10 mouse cellular contexts compared by ENCODE assay signal in the genomic region with DNA sequence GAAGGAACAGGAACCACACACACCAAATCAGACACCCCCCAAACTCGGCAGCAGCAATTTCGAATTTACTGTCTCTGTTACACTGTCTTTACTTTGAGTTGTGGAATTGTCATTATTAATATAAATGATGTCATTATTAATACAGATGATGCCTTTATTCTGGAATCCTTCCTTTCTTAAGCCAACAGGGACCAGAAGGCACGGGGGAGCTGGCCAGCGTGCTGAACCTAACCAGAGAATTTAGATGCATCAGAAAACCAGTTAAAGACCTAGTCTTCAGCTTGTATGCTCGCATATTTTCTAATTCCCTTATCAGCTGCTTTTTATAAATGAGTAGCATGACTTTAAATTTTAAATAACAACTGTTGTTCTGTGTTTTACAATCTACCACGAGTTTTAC. TPM values are rescaled to one million over a fixed set of nuclear protein-coding genes. Genes with fewer than 3 reads are reported as not detected.
A peak's percentile ranks its signal among the peaks of the same experiment; 100 is the strongest.
DNase-seq lines count a peak whose midpoint lies in the region; ATAC-seq and TF ChIP-seq lines count a peak whose summit lies in the region.
"Had no signal": no experiment of that assay in that cellular context is flagged by ENCODE, and none has a peak within 500 bp of the region (broad histone marks: within the 10 kb centered on the region; RNA-seq: fewer than 3 reads in every experiment).

No protein-coding gene starts in this region.

- no peaks in the 10 kb centered on the region for H3K36me3 ChIP-seq in intestine, embryonic 14.5 days (ENCODE audit: control insufficient read depth, insufficient read depth, low read length)
- no peaks in the 10 kb centered on the region for H3K36me3 ChIP-seq in intestine, embryonic 15.5 days
- H3K36me3 ChIP-seq in forebrain, embryonic 11.5 days (ENCODE audit: control insufficient read depth, insufficient read depth, low read length) = no peaks in the 10 kb centered on the region
- H3K36me3 ChIP-seq in midbrain, embryonic 14.5 days (ENCODE audit: control insufficient read depth, insufficient read depth, low read length) = no peaks in the 10 kb centered on the region
- H3K36me3 ChIP-seq: G1E had no signal

- no peak for ATAC-seq in intestine, embryonic 14.5 days (replicated peaks; ENCODE audit: low FRiP score, low TSS enrichment, low read depth)
- no peak for ATAC-seq in intestine, embryonic 15.5 days
- ATAC-seq in forebrain, embryonic 11.5 days (replicated peaks; ENCODE audit: low FRiP score) = no peak
- no peak for ATAC-seq in midbrain, embryonic 14.5 days (ENCODE audit: low FRiP score, low TSS enrichment)
- no peak for ATAC-seq in megakaryocyte, adult 5-6 weeks (ENCODE audit: poor library complexity, severe bottlenecking)

- intact Hi-C loops in gastrocnemius, adult 2 months (cut with DNase I) = no loop called here

- H3K4me2 ChIP-seq in intestine, embryonic 14.5 days (ENCODE audit: low read length) = no peak overlapping the region; the same call in 1 of the 2 replicates
- no peak overlapping the region for H3K4me2 ChIP-seq in intestine, embryonic 15.5 days (replicated peaks)
- H3K4me2 ChIP-seq in forebrain, embryonic 11.5 days (ENCODE audit: low read depth, low read length, severe bottlenecking) = no peak overlapping the region
- peak overlapping the region; percentile 71 for H3K4me2 ChIP-seq in midbrain, embryonic 14.5 days (ENCODE audit: low read length)

- H3K27ac ChIP-seq in intestine, embryonic 14.5 days (ENCODE audit: low read depth) = no peak overlapping the region
- no peak overlapping the region for H3K27ac ChIP-seq in intestine, embryonic 15.5 days
- H3K27ac ChIP-seq in forebrain, embryonic 11.5 days (ENCODE audit: low read depth, low read length) = no peak overlapping the region
- H3K27ac ChIP-seq in midbrain, embryonic 14.5 days (replicated peaks; ENCODE audit: low read depth, low read length) = no peak overlapping the region; the same call in 1 of the 2 replicates
- no peak overlapping the region for H3K27ac ChIP-seq in gastrocnemius, adult 2 months
- H3K27ac ChIP-seq: macrophage had no signal

- no peaks in the 10 kb centered on the region for H3K9me3 ChIP-seq in intestine, embryonic 14.5 days (ENCODE audit: control insufficient read depth, low read length)
- no peaks in the 10 kb centered on the region for H3K9me3 ChIP-seq in intestine, embryonic 15.5 days
- H3K9me3 ChIP-seq in forebrain, embryonic 11.5 days (ENCODE audit: control insufficient read depth, low read length) = no peaks in the 10 kb centered on the region
- no peaks in the 10 kb centered on the region for H3K9me3 ChIP-seq in midbrain, embryonic 14.5 days (ENCODE audit: control insufficient read depth, low read length)

- peaks cover 12% of the 10 kb centered on the region for H3K27me3 ChIP-seq in intestine, embryonic 14.5 days (replicated peaks; ENCODE audit: control insufficient read depth, insufficient read depth, low read length)
- peaks cover 18% of the 10 kb centered on the region for H3K27me3 ChIP-seq in intestine, embryonic 15.5 days (replicated peaks)
- no peaks in the 10 kb centered on the region for H3K27me3 ChIP-seq in forebrain, embryonic 11.5 days (ENCODE audit: control insufficient read depth, insufficient read depth, low read length)
- no peaks in the 10 kb centered on the region for H3K27me3 ChIP-seq in midbrain, embryonic 14.5 days (ENCODE audit: control insufficient read depth, insufficient read depth, low read length)

- DNase-seq in intestine, embryonic 14.5 days (ENCODE audit: low spot score) = peak; percentile 78
- DNase-seq in R1 (ENCODE audit: low read depth, low spot score) = peak; percentile 51
- peak; percentile 72 for DNase-seq in forebrain, embryonic 11.5 days (ENCODE audit: low spot score)
- peak; percentile 58 for DNase-seq in midbrain, embryonic 14.5 days
- DNase-seq in gastrocnemius, adult 2 months = no peak
- no peak for DNase-seq in cerebellum, adult 11 months

- no peak for TF ChIP-seq CTCF in gastrocnemius, adult 2 months (IDR thresholded peaks at IDR 0.05)

- no peak overlapping the region for H3K9ac ChIP-seq in intestine, embryonic 14.5 days (ENCODE audit: low read length)
- H3K9ac ChIP-seq in intestine, embryonic 15.5 days = no peak overlapping the region
- H3K9ac ChIP-seq in forebrain, embryonic 11.5 days (ENCODE audit: low read length) = no peak overlapping the region
- no peak overlapping the region for H3K9ac ChIP-seq in midbrain, embryonic 14.5 days (replicated peaks; ENCODE audit: low read length)

- no peaks in the 10 kb centered on the region for H3K4me1 ChIP-seq in intestine, embryonic 14.5 days (replicated peaks; ENCODE audit: control insufficient read depth, insufficient read depth, low read length)
- peaks cover 15% of the 10 kb centered on the region for H3K4me1 ChIP-seq in intestine, embryonic 15.5 days (replicated peaks)
- peaks cover 4% of the 10 kb centered on the region; the same call in 1 of the 2 replicates for H3K4me1 ChIP-seq in forebrain, embryonic 11.5 days (replicated peaks; ENCODE audit: control insufficient read depth, insufficient read depth, low read length)
- peaks cover 17% of the 10 kb centered on the region for H3K4me1 ChIP-seq in midbrain, embryonic 14.5 days (ENCODE audit: control insufficient read depth, insufficient read depth, low read length)

- H3K4me3 ChIP-seq in intestine, embryonic 14.5 days (ENCODE audit: low read depth, low read length) = no peak overlapping the region
- no peak overlapping the region for H3K4me3 ChIP-seq in intestine, embryonic 15.5 days (replicated peaks)
- H3K4me3 ChIP-seq in forebrain, embryonic 11.5 days (ENCODE audit: low read depth, low read length) = no peak overlapping the region
- H3K4me3 ChIP-seq in midbrain, embryonic 14.5 days (replicated peaks; ENCODE audit: low read depth, low read length) = no peak overlapping the region
- no peak overlapping the region for H3K4me3 ChIP-seq in gastrocnemius, adult 2 months

- WGBS in intestine, embryonic 14.5 days = 11% methylated on average over 6 of the region's 6 CpGs
- 11% methylated on average over 6 of the region's 6 CpGs for WGBS in intestine, embryonic 15.5 days
- 19% methylated on average over 6 of the region's 6 CpGs for whole genome bisulfite sequencing in forebrain, embryonic 11.5 days
- 19% methylated on average over 6 of the region's 6 CpGs for WGBS in midbrain, embryonic 14.5 days

RNA-seq across cellular contexts. Expression of gene Cadps, which starts 0.9 kb away (rescaled TPM):
- 5.0 and 5.5 TPM in 2 replicates for polyA plus RNA-seq in intestine, embryonic 14.5 days (2014; fragmentation: Nextera tagmentation; extraction: Ambion mirVana)
- polyA plus RNA-seq in intestine, embryonic 15.5 days (2015; fragmentation: Nextera tagmentation; extraction: Ambion mirVana) = 2.5 and 2.9 TPM in 2 replicates
- 12.1 TPM in 2 replicates for polyA plus RNA-seq in forebrain, embryonic 11.5 days (2014; fragmentation: Nextera tagmentation; extraction: Ambion mirVana)
- polyA plus RNA-seq in midbrain, embryonic 14.5 days (2014; fragmentation: Nextera tagmentation; extraction: Ambion mirVana) = 56.3 and 59.7 TPM in 2 replicates
- total RNA-seq in megakaryocyte, adult 5-6 weeks (2015) = not detected in 2 replicates
- total RNA-seq in megakaryocyte, adult 5-6 weeks (2017) = not detected in 2 replicates
- under 1 TPM; 0.06 to 0.20 TPM for total RNA-seq in gastrocnemius, adult 2 months (2021)
- polyA plus RNA-seq: G1E, macrophage had no signal

Comparison
In these comparisons a context has a peak if more than half of its experiments do, and no peak if none do; other contexts are left out.
1. DNase-seq: peak in intestine, embryonic 14.5 days (single experiment), R1 (single experiment), forebrain, embryonic 11.5 days (single experiment) and midbrain, embryonic 14.5 days (single experiment); none in gastrocnemius, adult 2 months (single experiment) and cerebellum, adult 11 months (single experiment).